Mouse (Mus musculus): ENCODE data around the gene Stap1. TPM values are rescaled to one million over a fixed set of nuclear protein-coding genes. Genes with fewer than 3 reads are reported as not detected.

Gene Stap1
- 2.0 and 2.6 TPM in 2 replicates for polyA plus RNA-seq (2014; fragmentation: Nextera tagmentation; extraction: Ambion mirVana)

GRCm38 (mm10) chr5:86071538-86071937 lies at the start of gene Stap1:
Gene Stap1, plus strand, starts transcription at chr5:86071746.
- Histone ChIP-seq H3K4me3 (ENCODE audit: low read depth, low read length) (no peak within 1 kb of the TSS), H3K9ac (ENCODE audit: low read depth, low read length) (no peak within 1 kb of the TSS), H3K27me3 (replicated peaks; ENCODE audit: control insufficient read depth, insufficient read depth, low read length) (no peaks in the 10 kb centered on the region), H3K4me2 (peak within 1 kb of the TSS; percentile 1; the same call in 1 of the 2 replicates), H3K9me3 (ENCODE audit: control insufficient read depth, low read length) (no peaks in the 10 kb centered on the region), H3K4me1 (replicated peaks; ENCODE audit: control insufficient read depth, insufficient read depth, low read length) (no peaks in the 10 kb centered on the region; the same call in 1 of the 2 replicates), H3K27ac (ENCODE audit: low read depth, low read length) (no peak within 1 kb of the TSS), H3K36me3 (ENCODE audit: control insufficient read depth, insufficient read depth, low read length) (no peaks in the 10 kb centered on the region)
- WGBS = 42% methylated on average over 7 of the region's 7 CpGs
- DNase-seq (ENCODE audit: low spot score) (no peak), ATAC-seq (replicated peaks; ENCODE audit: low FRiP score) (no peak)

- peaks cover 16% of the 10 kb centered on the region for H3K36me3 ChIP-seq (ENCODE audit: control insufficient read depth, insufficient read depth, low read length)
- DNase-seq (ENCODE audit: low spot score) (no peak), ATAC-seq (replicated peaks; ENCODE audit: low FRiP score) (no peak)
- no peaks in the 10 kb centered on the region for H3K9me3 ChIP-seq (ENCODE audit: control insufficient read depth, low read length)
- H3K4me3 ChIP-seq (ENCODE audit: low read depth, low read length) = no peak overlapping the region
- H3K4me2 ChIP-seq = no peak overlapping the region
- H3K27ac ChIP-seq (ENCODE audit: low read depth, low read length) = no peak overlapping the region
- 86% methylated on average over 2 of the region's 2 CpGs for WGBS
- H3K9ac ChIP-seq (ENCODE audit: low read depth, low read length) = no peak overlapping the region
- H3K4me1 ChIP-seq (replicated peaks; ENCODE audit: control insufficient read depth, insufficient read depth, low read length) = no peaks in the 10 kb centered on the region
- no peaks in the 10 kb centered on the region for H3K27me3 ChIP-seq (replicated peaks; ENCODE audit: control insufficient read depth, insufficient read depth, low read length)
Measured at GRCm38 (mm10) chr5:86029820-86030219, 41.7 kb upstream of the Stap1 start.

GRCm38 (mm10) chr5:86063501-86063900 lies 8.0 kb upstream of the Stap1 start:
- WGBS = 58% methylated on average over 1 of the region's 1 CpGs
- H3K4me1 ChIP-seq (replicated peaks; ENCODE audit: control insufficient read depth, insufficient read depth, low read length) = peaks cover 7% of the 10 kb centered on the region
- H3K9ac ChIP-seq (ENCODE audit: low read depth, low read length) = no peak overlapping the region
- H3K27me3 ChIP-seq (replicated peaks; ENCODE audit: control insufficient read depth, insufficient read depth, low read length) = no peaks in the 10 kb centered on the region
- no peak overlapping the region for H3K4me3 ChIP-seq (ENCODE audit: low read depth, low read length)
- ATAC-seq (replicated peaks; ENCODE audit: low FRiP score) = no peak
- H3K4me2 ChIP-seq = peak overlapping the region; percentile 68
- no peak overlapping the region for H3K27ac ChIP-seq (ENCODE audit: low read depth, low read length)
- no peaks in the 10 kb centered on the region for H3K9me3 ChIP-seq (ENCODE audit: control insufficient read depth, low read length)
- no peaks in the 10 kb centered on the region for H3K36me3 ChIP-seq (ENCODE audit: control insufficient read depth, insufficient read depth, low read length)
- no peak for DNase-seq (ENCODE audit: low spot score)

- no peaks in the 10 kb centered on the region for H3K36me3 ChIP-seq (ENCODE audit: control insufficient read depth, insufficient read depth, low read length)
- peaks cover 7% of the 10 kb centered on the region for H3K4me1 ChIP-seq (replicated peaks; ENCODE audit: control insufficient read depth, insufficient read depth, low read length)
- under 1% methylated on average over 60 of the region's 60 CpGs for WGBS
- DNase-seq (ENCODE audit: low spot score) (peak; percentile 99), ATAC-seq (replicated peaks; ENCODE audit: low FRiP score) (peak; percentile 91)
- H3K27me3 ChIP-seq (replicated peaks; ENCODE audit: control insufficient read depth, insufficient read depth, low read length) = no peaks in the 10 kb centered on the region
- H3K9ac ChIP-seq (ENCODE audit: low read depth, low read length) = peak within 1 kb of the TSS; percentile 87
- H3K27ac ChIP-seq (ENCODE audit: low read depth, low read length) = peak within 1 kb of the TSS; percentile 94
- H3K4me3 ChIP-seq (ENCODE audit: low read depth, low read length) = peak within 1 kb of the TSS; percentile 79
- H3K4me2 ChIP-seq = peak within 1 kb of the TSS; percentile 81
- no peaks in the 10 kb centered on the region for H3K9me3 ChIP-seq (ENCODE audit: control insufficient read depth, low read length)
Measured at GRCm38 (mm10) chr5:86065101-86065875, 6.3 kb upstream of the Stap1 start, which contains the start of gene Cenpc1. Gene Cenpc1, minus strand, starts transcription at chr5:86065583.

GRCm38 (mm10) chr5:86065876-86066550 lies 5.5 kb upstream of the Stap1 start:
- peaks cover 7% of the 10 kb centered on the region for H3K4me1 ChIP-seq (replicated peaks; ENCODE audit: control insufficient read depth, insufficient read depth, low read length)
- no peaks in the 10 kb centered on the region for H3K9me3 ChIP-seq (ENCODE audit: control insufficient read depth, low read length)
- H3K27ac ChIP-seq (ENCODE audit: low read depth, low read length) = peak overlapping the region; percentile 50; the same call in 1 of the 2 replicates
- peak overlapping the region; percentile 79 for H3K4me3 ChIP-seq (ENCODE audit: low read depth, low read length)
- H3K27me3 ChIP-seq (replicated peaks; ENCODE audit: control insufficient read depth, insufficient read depth, low read length) = no peaks in the 10 kb centered on the region
- WGBS = under 1% methylated on average over 17 of the region's 17 CpGs
- DNase-seq (ENCODE audit: low spot score) (no peak), ATAC-seq (replicated peaks; ENCODE audit: low FRiP score) (peak; percentile 56)
- H3K36me3 ChIP-seq (ENCODE audit: control insufficient read depth, insufficient read depth, low read length) = no peaks in the 10 kb centered on the region
- H3K4me2 ChIP-seq = peak overlapping the region; percentile 81
- H3K9ac ChIP-seq (ENCODE audit: low read depth, low read length) = peak overlapping the region; percentile 52; the same call in 1 of the 2 replicates

GRCm38 (mm10) chr5:86066551-86066929 lies 5.0 kb upstream of the Stap1 start:
- Histone ChIP-seq H3K9me3 (ENCODE audit: control insufficient read depth, low read length) (no peaks in the 10 kb centered on the region), H3K4me3 (ENCODE audit: low read depth, low read length) (peak overlapping the region; percentile 79), H3K36me3 (ENCODE audit: control insufficient read depth, insufficient read depth, low read length) (no peaks in the 10 kb centered on the region), H3K4me1 (replicated peaks; ENCODE audit: control insufficient read depth, insufficient read depth, low read length) (peaks cover 7% of the 10 kb centered on the region), H3K27me3 (replicated peaks; ENCODE audit: control insufficient read depth, insufficient read depth, low read length) (no peaks in the 10 kb centered on the region), H3K4me2 (peak overlapping the region; percentile 81), H3K27ac (ENCODE audit: low read depth, low read length) (no peak overlapping the region; the same call in 1 of the 2 replicates), H3K9ac (ENCODE audit: low read depth, low read length) (peak overlapping the region; percentile 51)
- peak; percentile 81 for DNase-seq (ENCODE audit: low spot score)
- peak; percentile 42 for ATAC-seq (replicated peaks; ENCODE audit: low FRiP score)
- WGBS = 1% methylated on average over 17 of the region's 17 CpGs

GRCm38 (mm10) chr5:86068451-86068850 lies 3.1 kb upstream of the Stap1 start:
- Histone ChIP-seq H3K9me3 (ENCODE audit: control insufficient read depth, low read length) (no peaks in the 10 kb centered on the region), H3K27ac (ENCODE audit: low read depth, low read length) (no peak overlapping the region), H3K9ac (ENCODE audit: low read depth, low read length) (no peak overlapping the region), H3K4me3 (ENCODE audit: low read depth, low read length) (no peak overlapping the region), H3K4me1 (replicated peaks; ENCODE audit: control insufficient read depth, insufficient read depth, low read length) (peaks cover 7% of the 10 kb centered on the region), H3K4me2 (no peak overlapping the region), H3K27me3 (replicated peaks; ENCODE audit: control insufficient read depth, insufficient read depth, low read length) (no peaks in the 10 kb centered on the region), H3K36me3 (ENCODE audit: control insufficient read depth, insufficient read depth, low read length) (no peaks in the 10 kb centered on the region)
- 34% methylated on average over 3 of the region's 3 CpGs for WGBS
- no peak for ATAC-seq (replicated peaks; ENCODE audit: low FRiP score)
- DNase-seq (ENCODE audit: low spot score) = no peak

GRCm38 (mm10) chr5:86069121-86069520 lies 2.4 kb upstream of the Stap1 start:
- Histone ChIP-seq H3K4me2 (no peak overlapping the region), H3K9me3 (ENCODE audit: control insufficient read depth, low read length) (no peaks in the 10 kb centered on the region), H3K4me1 (replicated peaks; ENCODE audit: control insufficient read depth, insufficient read depth, low read length) (peaks cover 2% of the 10 kb centered on the region; the same call in 1 of the 2 replicates), H3K9ac (ENCODE audit: low read depth, low read length) (no peak overlapping the region), H3K27ac (ENCODE audit: low read depth, low read length) (no peak overlapping the region), H3K4me3 (ENCODE audit: low read depth, low read length) (no peak overlapping the region), H3K27me3 (replicated peaks; ENCODE audit: control insufficient read depth, insufficient read depth, low read length) (no peaks in the 10 kb centered on the region), H3K36me3 (ENCODE audit: control insufficient read depth, insufficient read depth, low read length) (no peaks in the 10 kb centered on the region)
- ATAC-seq (replicated peaks; ENCODE audit: low FRiP score) (no peak), DNase-seq (ENCODE audit: low spot score) (no peak)
- WGBS = 45% methylated on average over 6 of the region's 6 CpGs
